ENCODE assay signal across 10 mouse cellular contexts in genomic region chr9:44505824-44506467, GRCm38 (mm10). TPM values are rescaled to one million over a fixed set of nuclear protein-coding genes. Genes with fewer than 3 reads are reported as not detected.
A peak's percentile ranks its signal among the peaks of the same experiment; 100 is the strongest.
DNase-seq lines count a peak whose midpoint lies in the region; ATAC-seq and TF ChIP-seq lines count a peak whose summit lies in the region.
"Had no signal": no experiment of that assay in that cellular context is flagged by ENCODE, and none has a peak within 500 bp of the region (broad histone marks: within the 10 kb centered on the region; RNA-seq: fewer than 3 reads in every experiment).

No protein-coding gene starts in this region.

- DNase-seq in cerebellum, adult 11-12 months = peak; percentile 65
- no peak for DNase-seq in thymus, adult 2 months
- no peak for DNase-seq in thymus, adult 18-20 months
- no peak for DNase-seq in right cerebral cortex, postnatal 4 days
- no peak for DNase-seq in kidney, adult 11 months

- peak; percentile 11 for TF ChIP-seq CTCF in intestine, postnatal 0 days (IDR thresholded peaks at IDR 0.05; ENCODE audit: low read depth)
- TF ChIP-seq CTCF in thymus, adult 2 months (IDR thresholded peaks at IDR 0.05; ENCODE audit: borderline replicate concordance, control insufficient read depth, extremely low read depth, insufficient read depth, low read length, poor library complexity) = 0 out of 2 replicates have a peak, but pooled peaks have one; percentile 7

- no peak overlapping the region for H3K4me2 ChIP-seq in intestine, postnatal 0 days (replicated peaks; ENCODE audit: low read depth)
- no peak overlapping the region for H3K4me2 ChIP-seq in intestine, embryonic 15.5 days (replicated peaks)
- H3K4me2 ChIP-seq: limb, embryonic 12.5 days; neural tube, embryonic 12.5 days had no signal

- TF ChIP-seq POLR2A in thymus, adult 2 months (IDR thresholded peaks at IDR 0.05; ENCODE audit: control insufficient read depth, extremely low read depth, insufficient read depth, low read length, poor library complexity) = no peak

- H3K4me3 ChIP-seq in intestine, postnatal 0 days (ENCODE audit: low read depth, low read length) = no peak overlapping the region
- no peak overlapping the region for H3K4me3 ChIP-seq in intestine, embryonic 15.5 days (replicated peaks)
- H3K4me3 ChIP-seq in thymus, adult 2 months (ENCODE audit: control insufficient read depth, insufficient read depth, low read length) = no peak overlapping the region
- H3K4me3 ChIP-seq: limb, embryonic 12.5 days; neural tube, embryonic 12.5 days had no signal

- H3K36me3 ChIP-seq in intestine, postnatal 0 days (ENCODE audit: control insufficient read depth, insufficient read depth) = peaks cover 70% of the 10 kb centered on the region
- H3K36me3 ChIP-seq in intestine, embryonic 15.5 days = peaks cover 29% of the 10 kb centered on the region
- no peaks in the 10 kb centered on the region; the same call in 1 of the 2 replicates for H3K36me3 ChIP-seq in thymus, adult 2 months (ENCODE audit: control insufficient read depth, insufficient read depth, low read length)

- WGBS in intestine, postnatal 0 days = 64% methylated on average over 23 of the region's 23 CpGs
- whole genome bisulfite sequencing in intestine, embryonic 15.5 days = 55% methylated on average over 23 of the region's 23 CpGs
- 81% methylated on average over 23 of the region's 23 CpGs for WGBS in thymus, adult 2 months

- H3K9me3 ChIP-seq in intestine, postnatal 0 days (ENCODE audit: control insufficient read depth) = no peaks in the 10 kb centered on the region
- no peaks in the 10 kb centered on the region for H3K9me3 ChIP-seq in intestine, embryonic 15.5 days
- H3K9me3 ChIP-seq: limb, embryonic 12.5 days; neural tube, embryonic 12.5 days had no signal

- ATAC-seq in cerebellum, adult (ENCODE audit: insufficient number of reproducible peaks, low FRiP score, low TSS enrichment) = no peak
- ATAC-seq in intestine, postnatal 0 days = no peak
- no peak for ATAC-seq in intestine, embryonic 15.5 days

- H3K4me1 ChIP-seq in intestine, postnatal 0 days (replicated peaks; ENCODE audit: control insufficient read depth, insufficient read depth, low read length) = 0 out of 2 replicates have a peak, but pooled peaks cover 4% of the 10 kb centered on the region
- peaks cover 43% of the 10 kb centered on the region for H3K4me1 ChIP-seq in intestine, embryonic 15.5 days (replicated peaks)
- H3K4me1 ChIP-seq in thymus, adult 2 months (replicated peaks; ENCODE audit: control insufficient read depth, insufficient read depth, low read length) = peaks cover 18% of the 10 kb centered on the region

- H3K9ac ChIP-seq in intestine, postnatal 0 days (ENCODE audit: low read depth, low read length) = no peak overlapping the region
- no peak overlapping the region for H3K9ac ChIP-seq in intestine, embryonic 15.5 days
- H3K9ac ChIP-seq: limb, embryonic 12.5 days; neural tube, embryonic 12.5 days had no signal

- H3K27ac ChIP-seq in intestine, postnatal 0 days (ENCODE audit: low read depth, low read length) = no peak overlapping the region
- H3K27ac ChIP-seq in intestine, embryonic 15.5 days = no peak overlapping the region
- no peak overlapping the region for H3K27ac ChIP-seq in thymus, adult 2 months (ENCODE audit: control insufficient read depth, insufficient read depth, low read length)
- H3K27ac ChIP-seq: limb, embryonic 12.5 days; neural tube, embryonic 12.5 days had no signal

- H3K27me3 ChIP-seq in intestine, postnatal 0 days (replicated peaks; ENCODE audit: control insufficient read depth, insufficient read depth, low read length) = no peaks in the 10 kb centered on the region
- H3K27me3 ChIP-seq in intestine, embryonic 15.5 days (replicated peaks) = no peaks in the 10 kb centered on the region
- H3K27me3 ChIP-seq in thymus, adult 2 months (ENCODE audit: control insufficient read depth, insufficient read depth, low read length) = no peaks in the 10 kb centered on the region

RNA-seq across cellular contexts. Expression of gene Bcl9l, which starts 23.3 kb away (rescaled TPM):
- polyA plus RNA-seq in intestine, postnatal 0 days (2015; fragmentation: Nextera tagmentation; extraction: Ambion mirVana) = 4.8 and 4.9 TPM in 2 replicates
- polyA plus RNA-seq in intestine, embryonic 15.5 days (2015; fragmentation: Nextera tagmentation; extraction: Ambion mirVana) = 7.5 and 7.8 TPM in 2 replicates
- polyA plus RNA-seq in thymus, adult 2 months (2012; rRNA removed) = 38.7 and 50.4 TPM in 2 replicates

RNA-seq across cellular contexts. Expression of gene Upk2, which starts 51.2 kb away (rescaled TPM):
- polyA plus RNA-seq in intestine, postnatal 0 days (2015; fragmentation: Nextera tagmentation; extraction: Ambion mirVana) = not detected in 2 replicates
- 1.2 TPM in 2 replicates for polyA plus RNA-seq in intestine, embryonic 15.5 days (2015; fragmentation: Nextera tagmentation; extraction: Ambion mirVana)
- polyA plus RNA-seq in thymus, adult 2 months (2012; rRNA removed) = 1.4 and 1.6 TPM in 2 replicates

RNA-seq across cellular contexts. Expression of gene Cxcr5, which starts 55.7 kb away (rescaled TPM):
- polyA plus RNA-seq in intestine, postnatal 0 days (2015; fragmentation: Nextera tagmentation; extraction: Ambion mirVana) = 0.21 and 0.25 TPM in 2 replicates
- polyA plus RNA-seq in intestine, embryonic 15.5 days (2015; fragmentation: Nextera tagmentation; extraction: Ambion mirVana) = 1.3 TPM in 2 replicates
- polyA plus RNA-seq in thymus, adult 2 months (2012; rRNA removed) = 7.7 and 9.9 TPM in 2 replicates
- polyA plus RNA-seq: limb, embryonic 12.5 days; neural tube, embryonic 12.5 days had no signal
